Mouse (Mus musculus) heart, embryonic 12.5 days (tissue): ENCODE data around the gene Gm37240. TPM values are rescaled to one million over a fixed set of nuclear protein-coding genes. Genes with fewer than 3 reads are reported as not detected.

Source experiments
- ATAC-seq: fragments of 200-750 bp; cut with Nextera tagmentation; 2 replicates; pipeline ENCODE4 v1.8.0; 2017; ENCODE audit warnings: moderate TSS enrichment, moderate library complexity; ENCODE audit not compliant: insufficient number of reproducible peaks, low FRiP score
- H3K27ac ChIP-seq: fragments of 300-500 bp; sonication (generic); 2 replicates; pipeline ENCODE4 v1.5.1; 2016; ENCODE audit warnings: mild to moderate bottlenecking, moderate library complexity; ENCODE audit not compliant: poor library complexity, severe bottlenecking
- H3K27me3 ChIP-seq: fragments of 300-500 bp; sonication (generic); replicated peaks from 2 replicates; pipeline ENCODE4 v1.6.1; 2016; ENCODE audit warnings: mild to moderate bottlenecking, moderate library complexity
- H3K36me3 ChIP-seq: fragments of 300-500 bp; sonication (generic); 2 replicates; pipeline ENCODE4 v1.6.1; 2016; ENCODE audit warnings: mild to moderate bottlenecking, moderate library complexity
- H3K4me1 ChIP-seq: fragments of 300-500 bp; sonication (generic); replicated peaks from 2 replicates; pipeline ENCODE4 v1.6.1; 2016; ENCODE audit warnings: mild to moderate bottlenecking
- H3K4me2 ChIP-seq: fragments of 300-500 bp; sonication (generic); 2 replicates; pipeline ENCODE4 v1.6.1; 2016; ENCODE audit warnings: mild to moderate bottlenecking, moderate library complexity
- H3K4me3 ChIP-seq: fragments of 300-500 bp; sonication (generic); 2 replicates; pipeline ENCODE4 v1.5.1; 2016; ENCODE audit warnings: mild to moderate bottlenecking
- H3K9ac ChIP-seq: fragments of 300-500 bp; sonication (generic); 2 replicates; pipeline ENCODE4 v1.6.1; 2016; ENCODE audit warnings: mild to moderate bottlenecking, moderate library complexity
- H3K9me3 ChIP-seq: fragments of 300-500 bp; sonication (generic); replicated peaks from 2 replicates; pipeline ENCODE4 v1.6.1; 2016; ENCODE audit warnings: mild to moderate bottlenecking, moderate library complexity
- WGBS: fragments of 180-500 bp; shearing (Covaris S2); methylation state at CpG from one replicate; pipeline ENCODE4 v1.1.7; 2016; 5-methylcytosine and 5-hydroxymethylcytosine counted together
- polyA plus RNA-seq: library from polyadenylated mRNA; unstranded; fragments of >200 nt; fragmentation: Nextera tagmentation; extraction: Ambion mirVana; gene quantifications from 2 replicates; pipeline ENCODE4 v1.2.1, GENCODE M21; 2016

Gm37240 gene
- polyA plus RNA-seq, 1 experiment from 2014 or later: 4.6 TPM

GRCm38 (mm10) chr3:84686294-84686672, 1201.0 kb downstream of the Gm37240 start:
- no peaks in the 10 kb centered on the region for H3K27me3 ChIP-seq
- no peaks in the 10 kb centered on the region for H3K36me3 ChIP-seq
- H3K9ac ChIP-seq: no peak overlapping the region
- H3K27ac ChIP-seq: no peak overlapping the region
- 76% methylated on average over 2 of the region's 2 CpGs for WGBS
- no peak overlapping the region for H3K4me2 ChIP-seq
- ATAC-seq: no peak
- H3K4me3 ChIP-seq: no peak overlapping the region
- H3K4me1 ChIP-seq: peaks cover 5% of the 10 kb centered on the region; the same call in 1 of the 2 replicates
- no peaks in the 10 kb centered on the region for H3K9me3 ChIP-seq

- Histone ChIP-seq H3K4me1 (peaks cover 5% of the 10 kb centered on the region; the same call in 1 of the 2 replicates), H3K9me3 (no peaks in the 10 kb centered on the region), H3K27me3 (no peaks in the 10 kb centered on the region), H3K36me3 (no peaks in the 10 kb centered on the region), H3K4me2 (no peak overlapping the region), H3K4me3 (no peak overlapping the region), H3K27ac (no peak overlapping the region), H3K9ac (no peak overlapping the region)
- 69% methylated on average over 8 of the region's 8 CpGs for WGBS
- no peak for ATAC-seq
Measured at GRCm38 (mm10) chr3:84685662-84686293, 1201.5 kb downstream of the Gm37240 start.

GRCm38 (mm10) chr3:84683788-84684187, 1203.5 kb downstream of the Gm37240 start:
- Histone ChIP-seq H3K9me3 (no peaks in the 10 kb centered on the region), H3K9ac (no peak overlapping the region), H3K36me3 (no peaks in the 10 kb centered on the region), H3K27ac (no peak overlapping the region), H3K4me1 (peaks cover 5% of the 10 kb centered on the region; the same call in 1 of the 2 replicates), H3K4me3 (no peak overlapping the region), H3K27me3 (no peaks in the 10 kb centered on the region), H3K4me2 (no peak overlapping the region)
- WGBS: 88% methylated on average over 6 of the region's 6 CpGs
- no peak for ATAC-seq

GRCm38 (mm10) chr3:84681699-84682098, 1205.6 kb downstream of the Gm37240 start:
- no peak for ATAC-seq
- Histone ChIP-seq H3K36me3 (no peaks in the 10 kb centered on the region), H3K4me1 (no peaks in the 10 kb centered on the region), H3K9ac (no peak overlapping the region), H3K4me3 (no peak overlapping the region), H3K27me3 (no peaks in the 10 kb centered on the region), H3K4me2 (no peak overlapping the region), H3K9me3 (no peaks in the 10 kb centered on the region), H3K27ac (no peak overlapping the region)
- WGBS: 69% methylated on average over 8 of the region's 8 CpGs

- Histone ChIP-seq H3K9me3 (no peaks in the 10 kb centered on the region), H3K27ac (no peak overlapping the region), H3K27me3 (no peaks in the 10 kb centered on the region), H3K4me1 (no peaks in the 10 kb centered on the region), H3K4me2 (no peak overlapping the region), H3K4me3 (no peak overlapping the region), H3K36me3 (no peaks in the 10 kb centered on the region), H3K9ac (no peak overlapping the region)
- no peak for ATAC-seq
- 87% methylated on average over 7 of the region's 7 CpGs for WGBS
Measured at GRCm38 (mm10) chr3:84680062-84680461, 1207.3 kb downstream of the Gm37240 start.

GRCm38 (mm10) chr3:84679542-84679941, 1207.8 kb downstream of the Gm37240 start:
- H3K9ac ChIP-seq: no peak overlapping the region
- H3K27me3 ChIP-seq: no peaks in the 10 kb centered on the region
- H3K27ac ChIP-seq: no peak overlapping the region
- no peak overlapping the region for H3K4me2 ChIP-seq
- 88% methylated on average over 8 of the region's 8 CpGs for WGBS
- ATAC-seq: no peak
- H3K4me3 ChIP-seq: no peak overlapping the region
- no peaks in the 10 kb centered on the region for H3K9me3 ChIP-seq
- H3K4me1 ChIP-seq: no peaks in the 10 kb centered on the region
- no peaks in the 10 kb centered on the region for H3K36me3 ChIP-seq

- Histone ChIP-seq H3K27me3 (no peaks in the 10 kb centered on the region), H3K9me3 (no peaks in the 10 kb centered on the region), H3K27ac (no peak overlapping the region), H3K4me2 (no peak overlapping the region), H3K4me3 (no peak overlapping the region), H3K36me3 (no peaks in the 10 kb centered on the region), H3K4me1 (no peaks in the 10 kb centered on the region), H3K9ac (no peak overlapping the region)
- 67% methylated on average over 5 of the region's 5 CpGs for WGBS
- ATAC-seq: no peak
Measured at GRCm38 (mm10) chr3:84678891-84679290, 1208.4 kb downstream of the Gm37240 start.

GRCm38 (mm10) chr3:84675710-84676109, 1211.6 kb downstream of the Gm37240 start:
- no peak for ATAC-seq
- H3K9me3 ChIP-seq: no peaks in the 10 kb centered on the region
- H3K4me1 ChIP-seq: no peaks in the 10 kb centered on the region
- H3K4me2 ChIP-seq: no peak overlapping the region
- no peak overlapping the region for H3K4me3 ChIP-seq
- no peak overlapping the region for H3K27ac ChIP-seq
- 76% methylated on average over 5 of the region's 5 CpGs for WGBS
- no peaks in the 10 kb centered on the region for H3K36me3 ChIP-seq
- no peak overlapping the region for H3K9ac ChIP-seq
- no peaks in the 10 kb centered on the region for H3K27me3 ChIP-seq

- H3K4me3 ChIP-seq: no peak overlapping the region
- H3K9ac ChIP-seq: no peak overlapping the region
- H3K36me3 ChIP-seq: no peaks in the 10 kb centered on the region
- H3K27ac ChIP-seq: no peak overlapping the region
- H3K4me2 ChIP-seq: no peak overlapping the region
- H3K9me3 ChIP-seq: no peaks in the 10 kb centered on the region
- ATAC-seq: no peak
- peaks cover under 1% of the 10 kb centered on the region; the same call in 1 of the 2 replicates for H3K4me1 ChIP-seq
- WGBS: 93% methylated on average over 6 of the region's 6 CpGs
- H3K27me3 ChIP-seq: no peaks in the 10 kb centered on the region
Measured at GRCm38 (mm10) chr3:84673552-84673951, 1213.8 kb downstream of the Gm37240 start.

GRCm38 (mm10) chr3:84672136-84672535, 1215.2 kb downstream of the Gm37240 start:
- Histone ChIP-seq H3K4me1 (peaks cover 5% of the 10 kb centered on the region; the same call in 1 of the 2 replicates), H3K9ac (no peak overlapping the region), H3K4me2 (no peak overlapping the region), H3K36me3 (no peaks in the 10 kb centered on the region), H3K27me3 (peaks cover 1% of the 10 kb centered on the region), H3K4me3 (no peak overlapping the region), H3K9me3 (no peaks in the 10 kb centered on the region), H3K27ac (no peak overlapping the region)
- 89% methylated on average over 12 of the region's 12 CpGs for WGBS
- ATAC-seq: no peak

- Histone ChIP-seq H3K27ac (no peak overlapping the region), H3K4me3 (no peak overlapping the region), H3K9me3 (no peaks in the 10 kb centered on the region), H3K9ac (no peak overlapping the region), H3K36me3 (no peaks in the 10 kb centered on the region), H3K4me2 (no peak overlapping the region), H3K27me3 (peaks cover 19% of the 10 kb centered on the region), H3K4me1 (peaks cover 16% of the 10 kb centered on the region)
- 69% methylated on average over 3 of the region's 3 CpGs for WGBS
- no peak for ATAC-seq
Measured at GRCm38 (mm10) chr3:84668957-84669356, 1218.4 kb downstream of the Gm37240 start.
